Mouse (Mus musculus) heart, adult 11 months (tissue): ENCODE data around the gene P2rx3.
A peak's percentile ranks its signal among the peaks of the same experiment; 100 is the strongest.

Experiments used
- DNase-seq: peaks from one replicate; pipeline ENCODE4 v3.0.0; 2022

P2rx3 gene

GRCm38 (mm10) chr2:84975580-84975979 lies 61.7 kb downstream of the P2rx3 start:
- peak; percentile 77 for DNase-seq

GRCm38 (mm10) chr2:84967318-84967991 lies 69.8 kb downstream of the P2rx3 start:
- peak; percentile 74 for DNase-seq

DNA sequence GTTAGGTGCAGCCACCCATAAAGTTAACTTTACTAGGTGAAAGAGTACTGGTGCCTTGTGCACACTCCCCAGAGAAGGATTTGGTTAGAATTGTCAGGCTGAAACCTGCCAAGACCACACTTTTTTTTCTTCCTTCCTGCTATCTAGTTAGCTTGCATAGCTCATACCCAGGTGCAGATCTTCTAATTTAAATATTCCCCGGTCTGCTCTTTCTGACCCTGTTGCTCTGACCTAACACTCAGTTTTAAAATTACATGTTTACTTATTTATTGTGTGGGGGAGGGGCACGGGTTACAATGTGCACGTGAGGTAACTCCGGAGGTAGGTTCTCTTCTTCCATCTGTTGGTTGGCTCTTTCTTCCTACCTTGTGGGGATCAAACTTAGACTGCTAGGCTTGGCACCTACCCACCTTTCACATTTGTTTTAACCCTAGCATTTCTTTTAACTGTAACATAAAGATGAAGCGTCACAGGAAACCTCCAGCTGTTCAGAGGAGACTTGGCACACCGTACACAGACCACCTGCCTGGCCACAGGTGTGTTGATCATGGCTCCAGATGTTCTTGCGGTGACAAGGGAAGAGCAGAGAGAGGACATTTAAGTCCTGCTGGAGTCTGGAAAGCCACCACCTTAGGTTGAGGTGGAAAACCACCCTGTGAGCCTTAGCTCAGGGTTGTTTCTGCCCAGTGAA lies 73.0 kb downstream of the P2rx3 start:
- DNase-seq = peak; percentile 83

DNA sequence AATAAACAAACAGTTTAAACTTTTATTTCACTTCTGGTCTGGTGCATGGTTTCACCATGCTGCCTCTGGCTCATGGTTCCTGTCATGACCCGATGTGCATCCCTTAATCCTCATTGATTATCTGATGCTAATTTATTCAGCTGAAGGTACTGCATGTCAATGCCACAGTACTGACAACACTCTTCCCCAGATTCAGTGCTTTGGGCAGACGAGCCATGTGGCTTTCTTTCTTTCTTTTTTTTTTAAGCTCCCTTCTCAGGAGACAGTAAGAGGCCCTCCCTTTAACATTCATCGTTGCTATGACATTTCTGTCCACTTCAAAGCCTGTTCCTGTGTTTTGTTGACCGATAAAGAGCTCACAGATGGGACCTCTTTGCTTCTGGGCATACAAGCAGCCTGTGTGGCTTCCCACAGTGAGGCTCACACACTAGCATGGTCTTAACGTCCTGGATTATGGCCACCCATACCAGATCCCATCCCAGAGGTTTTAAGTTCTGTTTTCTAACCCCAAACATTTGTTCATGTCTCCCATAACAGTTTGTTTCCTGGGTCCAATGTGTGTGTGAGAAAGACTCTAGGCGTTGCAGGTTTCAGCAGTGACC lies 74.3 kb downstream of the P2rx3 start:
- DNase-seq = peak; percentile 66

DNA sequence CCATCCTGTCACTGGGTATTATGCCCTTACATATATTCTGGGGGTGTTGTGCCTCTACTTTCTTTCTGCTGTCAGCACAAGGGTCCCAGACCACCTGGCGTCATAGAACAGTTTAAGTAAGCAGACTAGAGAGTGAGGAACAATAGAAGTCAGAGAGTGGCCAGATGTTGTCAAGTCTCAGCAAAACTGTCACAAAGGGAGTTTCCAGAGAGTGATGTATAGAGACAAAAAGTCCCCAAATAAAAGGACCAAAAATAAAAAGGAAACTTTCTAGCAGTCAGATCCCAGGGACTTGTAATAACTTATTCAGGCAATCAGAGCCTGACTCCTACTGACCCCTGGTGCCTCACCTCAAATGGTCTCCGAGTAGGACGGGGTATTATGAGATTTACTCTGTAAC lies 75.4 kb downstream of the P2rx3 start:
- DNase-seq = peak; percentile 51

DNA sequence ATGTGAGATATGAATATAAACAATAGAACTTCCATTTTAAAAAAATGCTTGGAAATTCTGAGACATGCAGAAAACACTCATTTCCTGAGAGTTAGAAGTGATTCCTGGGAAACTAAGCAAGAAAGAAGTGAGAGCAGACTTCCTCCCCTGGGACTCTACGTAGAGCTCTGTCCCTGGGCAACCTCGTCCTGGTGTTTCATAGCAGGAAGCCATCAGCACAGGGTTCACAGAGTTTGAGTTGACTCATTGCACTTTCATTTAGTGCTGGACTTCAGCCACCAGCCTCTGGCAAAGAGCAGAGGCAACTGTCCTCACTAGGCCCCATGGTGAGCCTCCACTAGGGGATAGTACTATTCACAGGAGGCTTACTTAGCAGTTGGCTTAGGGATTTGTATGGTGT lies 76.0 kb downstream of the P2rx3 start:
- DNase-seq = peak; percentile 99

- DNase-seq = peak; percentile 89
Measured at GRCm38 (mm10) chr2:84958588-84959264, 78.5 kb downstream of the P2rx3 start.

DNA sequence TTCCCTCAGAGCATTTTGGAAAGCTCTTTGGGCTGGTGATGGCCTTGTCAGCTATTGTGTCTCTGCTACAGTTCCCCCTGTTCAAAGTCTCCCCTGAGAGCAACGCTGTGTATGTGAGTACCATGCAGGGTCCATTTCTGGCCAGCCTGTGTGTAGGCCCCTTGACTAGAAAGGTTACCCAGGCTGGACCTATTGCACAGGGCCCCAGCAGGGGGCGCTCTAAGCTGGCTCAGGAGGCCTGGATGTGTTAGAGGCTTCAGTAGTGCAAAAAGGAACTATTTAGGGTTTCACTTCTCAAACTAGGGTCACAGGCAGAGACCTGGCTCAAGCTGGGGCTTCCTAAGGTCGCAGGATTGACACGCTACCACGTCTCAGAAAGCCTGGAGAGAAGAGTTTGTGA lies 81.0 kb downstream of the P2rx3 start:
- DNase-seq = peak; percentile 94

DNA sequence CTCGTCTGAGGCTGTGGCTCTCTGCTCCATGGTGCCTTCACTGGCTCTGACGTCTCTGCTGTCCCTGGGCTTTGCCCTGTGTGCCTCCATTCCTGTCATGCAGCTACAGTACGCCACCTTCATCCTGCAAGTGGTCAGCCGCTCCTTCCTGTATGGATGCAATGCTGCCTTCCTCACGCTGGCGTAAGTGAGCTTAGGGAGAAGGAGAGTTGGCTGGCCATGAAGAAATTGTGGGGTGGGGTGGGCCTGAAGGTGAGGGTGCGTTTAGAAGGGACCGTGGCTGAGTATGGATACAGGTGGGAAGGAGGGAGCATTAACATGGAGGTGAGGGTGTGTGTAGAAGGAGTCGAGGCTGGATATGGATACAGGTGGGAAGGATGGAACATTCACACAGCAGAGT lies 81.8 kb downstream of the P2rx3 start:
- DNase-seq = peak; percentile 85

GRCm38 (mm10) chr2:84952693-84953092 lies 84.6 kb downstream of the P2rx3 start:
- DNase-seq = peak; percentile 22

DNA sequence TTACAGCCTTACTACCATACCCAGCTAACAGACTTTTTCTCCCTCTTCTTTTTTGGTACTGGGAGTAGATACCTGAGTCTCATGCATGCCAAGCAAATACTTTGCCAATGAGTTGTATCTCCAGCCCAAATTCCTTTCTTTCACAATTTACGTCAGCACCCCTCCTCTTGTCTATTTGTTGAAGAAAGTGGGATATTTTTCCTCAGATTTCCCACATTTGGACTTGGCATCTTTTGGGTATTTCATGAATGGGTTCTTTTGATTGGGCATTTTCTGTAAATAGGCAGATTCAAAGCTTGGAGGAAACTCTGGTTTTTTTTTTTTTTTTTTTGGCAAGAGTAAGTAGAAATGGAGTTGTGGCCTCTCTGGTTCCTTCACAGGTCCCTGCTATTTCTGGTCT lies 85.0 kb downstream of the P2rx3 start:
- DNase-seq = no peak

- peak; percentile 75 for DNase-seq
Measured at GRCm38 (mm10) chr2:84951027-84951426, 86.2 kb downstream of the P2rx3 start.

DNA sequence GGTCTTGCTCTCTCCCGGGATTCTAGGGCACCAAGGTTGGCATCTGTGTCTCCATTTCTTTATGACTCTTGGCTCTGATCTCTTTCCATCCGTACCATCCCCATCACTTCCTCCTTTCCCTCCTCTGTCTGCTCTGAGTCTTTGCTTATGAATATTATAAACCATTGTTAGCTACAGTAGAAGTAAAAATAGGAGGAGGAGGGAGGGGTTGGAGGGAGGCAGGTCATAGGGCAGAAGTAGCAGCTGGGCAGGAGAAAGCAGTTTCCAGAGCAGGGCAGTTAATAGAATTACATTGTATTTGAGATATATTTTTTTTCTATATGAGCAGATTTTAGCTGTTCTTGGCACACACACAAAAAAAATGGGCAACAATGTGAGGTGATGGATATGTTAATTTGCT lies 88.5 kb downstream of the P2rx3 start:
- peak; percentile 53 for DNase-seq
